Mouse (Mus musculus) thymus, postnatal 25 days (tissue): ENCODE data around the gene Pdlim5.

Experiments used
- DNase-seq: peaks from one replicate; pipeline ENCODE4 v3.0.0; 2022

Pdlim5 gene

DNA sequence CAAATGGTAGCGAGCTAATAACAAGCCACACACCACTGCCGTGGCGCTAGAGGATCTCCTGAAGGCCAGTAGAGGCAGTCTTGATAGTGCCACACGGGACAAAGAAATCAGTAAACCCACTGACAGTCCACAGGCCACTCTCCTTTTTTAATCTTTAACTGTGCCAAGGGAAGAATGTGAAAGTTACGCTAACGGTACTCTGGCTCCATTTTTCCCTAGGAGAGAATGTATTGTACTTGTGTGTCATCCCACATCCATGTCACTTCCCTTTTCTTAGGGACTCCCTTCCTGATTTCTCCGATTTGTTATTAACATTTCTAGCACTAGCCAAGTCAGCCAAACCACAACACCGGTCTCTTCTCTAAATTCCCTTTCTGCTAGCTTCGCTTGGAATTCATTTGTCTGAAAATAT lies 1.5 kb downstream of the Pdlim5 start:
- no peak for DNase-seq

DNA sequence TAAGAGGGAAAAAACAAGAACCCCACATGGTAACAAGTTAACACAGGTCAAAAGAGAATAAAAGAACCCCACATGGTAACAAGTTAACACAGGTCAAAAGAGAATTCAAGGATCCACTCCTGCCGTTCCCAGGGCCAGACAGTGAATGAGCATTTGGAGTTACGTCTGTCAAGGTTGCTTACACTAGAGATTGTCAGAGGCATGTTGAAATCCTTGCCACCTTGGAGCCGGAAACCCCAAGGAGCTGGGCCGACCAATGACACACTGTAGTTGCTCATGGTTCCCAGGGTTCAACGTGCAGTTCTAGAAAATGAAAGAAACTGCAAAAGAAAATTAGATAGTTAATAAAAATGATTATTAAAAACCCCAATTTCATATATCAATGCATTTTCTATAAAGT lies 4.0 kb downstream of the Pdlim5 start:
- DNase-seq = no peak

DNA sequence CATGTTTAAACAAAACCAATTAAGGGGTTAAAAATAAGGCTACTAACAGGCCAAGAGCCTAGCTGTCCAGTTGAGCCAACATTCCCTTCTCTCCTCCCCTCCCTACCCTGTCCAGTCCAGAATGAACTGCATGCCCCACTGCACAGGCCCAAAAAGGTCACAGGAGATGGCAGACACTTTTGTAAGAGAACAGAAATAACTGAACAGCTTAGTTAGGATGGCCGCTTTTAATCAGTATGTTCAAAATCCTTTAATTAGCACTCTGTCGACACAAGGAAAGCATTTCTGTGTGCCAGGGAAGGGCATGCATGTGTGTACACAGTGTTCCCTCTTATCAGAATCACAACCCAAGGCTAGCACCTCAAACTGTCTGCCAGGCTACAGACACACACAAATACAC lies 5.2 kb downstream of the Pdlim5 start:
- DNase-seq = no peak

GRCm38 (mm10) chr3:142388189-142388588 lies 7.3 kb downstream of the Pdlim5 start:
- DNase-seq = no peak

DNA sequence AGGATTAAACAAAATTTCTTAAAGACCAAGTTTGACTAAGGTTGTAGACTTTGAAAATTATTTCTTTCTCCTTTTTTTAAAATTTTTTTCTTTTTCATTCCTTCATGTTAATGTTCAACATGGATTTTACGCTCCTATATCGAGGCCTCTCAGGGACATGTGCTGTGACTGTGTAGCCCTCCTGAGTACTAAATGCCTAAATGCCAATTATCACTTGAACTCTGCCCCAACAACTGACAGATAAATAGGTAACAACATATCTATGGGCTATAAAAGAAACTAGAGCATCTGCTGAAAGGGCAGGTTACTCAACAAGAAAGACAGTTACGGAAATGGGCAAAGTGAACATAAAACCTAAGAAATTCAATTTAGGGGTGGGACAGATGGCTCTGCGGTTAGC lies 9.0 kb downstream of the Pdlim5 start:
- no peak for DNase-seq

GRCm38 (mm10) chr3:142385690-142386089 lies 9.8 kb downstream of the Pdlim5 start:
- no peak for DNase-seq

DNA sequence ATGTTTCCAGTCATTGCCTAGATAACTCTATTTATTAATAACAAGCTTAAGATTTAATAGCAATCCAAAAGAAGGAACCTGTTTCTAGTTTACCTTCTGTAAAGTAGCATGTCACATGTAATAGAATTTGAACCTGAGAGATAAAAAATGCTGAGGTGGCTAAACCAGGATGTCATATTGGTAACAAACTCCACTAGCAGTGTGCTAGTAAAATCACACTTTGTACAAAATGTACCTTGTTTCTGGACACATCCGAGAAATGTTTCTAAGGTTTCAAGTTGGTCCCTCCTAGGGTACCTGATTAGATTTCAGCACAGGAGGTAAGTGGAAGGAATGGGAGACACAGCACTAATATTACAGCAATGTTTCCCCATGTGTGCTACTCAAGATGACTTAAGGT lies 18.9 kb downstream of the Pdlim5 start:
- no peak for DNase-seq

GRCm38 (mm10) chr3:142375106-142375505 lies 20.4 kb downstream of the Pdlim5 start:
- DNase-seq = no peak

- DNase-seq = no peak
Observed at GRCm38 (mm10) chr3:142372465-142373147, 22.9 kb downstream of the Pdlim5 start.

GRCm38 (mm10) chr3:142368411-142368810 lies 27.1 kb downstream of the Pdlim5 start:
- DNase-seq = no peak

GRCm38 (mm10) chr3:142362092-142362491 lies 33.4 kb downstream of the Pdlim5 start:
- DNase-seq = no peak

GRCm38 (mm10) chr3:142358951-142359350 lies 36.5 kb downstream of the Pdlim5 start:
- no peak for DNase-seq

DNA sequence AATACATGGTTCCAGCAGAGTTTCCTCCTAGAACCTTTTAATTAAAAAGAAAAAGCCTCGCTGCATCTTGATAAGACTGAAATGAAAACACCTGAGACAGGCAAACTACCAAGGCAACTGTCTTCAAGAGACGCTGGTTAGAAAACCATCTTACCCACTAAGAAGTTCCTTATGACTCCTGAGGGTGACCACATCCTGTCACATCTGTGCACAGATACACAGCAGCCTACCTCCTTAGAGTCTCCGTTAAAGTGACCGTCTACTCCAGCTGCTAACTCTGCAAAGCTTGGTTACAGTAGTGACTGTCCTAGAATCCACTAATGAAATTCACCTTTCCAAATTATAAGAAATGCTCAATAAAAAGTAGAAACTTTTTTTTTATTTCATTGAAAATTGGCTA lies 38.8 kb downstream of the Pdlim5 start:
- peak; percentile 29 for DNase-seq

DNA sequence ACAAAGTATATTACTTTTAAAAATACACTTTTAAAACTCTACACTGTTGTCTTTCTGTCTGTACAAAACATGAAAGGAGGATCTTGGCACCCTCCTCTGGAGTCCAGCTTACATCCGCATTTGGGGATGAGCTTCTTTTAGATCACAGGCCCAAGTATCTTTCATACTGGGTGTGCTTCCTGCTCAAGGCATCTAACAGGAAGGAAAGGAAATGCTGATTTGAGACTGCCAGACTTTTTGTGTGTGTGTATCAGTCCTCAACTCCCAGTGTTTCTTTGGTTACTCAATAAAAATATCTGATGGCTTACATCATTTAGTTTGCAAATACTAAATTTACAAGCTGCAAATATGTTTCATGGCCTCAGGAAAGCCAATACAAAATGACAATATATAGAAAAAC lies 42.3 kb downstream of the Pdlim5 start:
- no peak for DNase-seq

DNA sequence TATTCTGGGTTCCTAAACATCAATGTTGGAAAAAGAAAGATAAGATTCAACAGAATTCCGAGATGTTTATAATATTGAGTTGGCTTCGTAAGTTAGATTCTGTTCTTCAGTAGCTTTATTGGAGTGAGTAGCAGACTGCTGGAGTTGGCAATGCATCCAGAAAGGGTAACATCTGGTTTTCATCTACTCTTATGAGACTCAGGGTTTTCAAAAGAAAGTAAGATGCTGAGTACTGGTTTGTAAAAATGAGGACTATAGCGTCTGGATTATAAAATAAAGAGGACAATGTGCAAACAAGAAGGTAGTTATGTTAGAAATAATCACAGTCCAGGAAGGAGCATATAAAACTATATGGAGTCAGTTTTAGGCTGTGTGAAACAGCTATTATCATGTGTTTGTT lies 45.0 kb downstream of the Pdlim5 start:
- DNase-seq = no peak

DNA sequence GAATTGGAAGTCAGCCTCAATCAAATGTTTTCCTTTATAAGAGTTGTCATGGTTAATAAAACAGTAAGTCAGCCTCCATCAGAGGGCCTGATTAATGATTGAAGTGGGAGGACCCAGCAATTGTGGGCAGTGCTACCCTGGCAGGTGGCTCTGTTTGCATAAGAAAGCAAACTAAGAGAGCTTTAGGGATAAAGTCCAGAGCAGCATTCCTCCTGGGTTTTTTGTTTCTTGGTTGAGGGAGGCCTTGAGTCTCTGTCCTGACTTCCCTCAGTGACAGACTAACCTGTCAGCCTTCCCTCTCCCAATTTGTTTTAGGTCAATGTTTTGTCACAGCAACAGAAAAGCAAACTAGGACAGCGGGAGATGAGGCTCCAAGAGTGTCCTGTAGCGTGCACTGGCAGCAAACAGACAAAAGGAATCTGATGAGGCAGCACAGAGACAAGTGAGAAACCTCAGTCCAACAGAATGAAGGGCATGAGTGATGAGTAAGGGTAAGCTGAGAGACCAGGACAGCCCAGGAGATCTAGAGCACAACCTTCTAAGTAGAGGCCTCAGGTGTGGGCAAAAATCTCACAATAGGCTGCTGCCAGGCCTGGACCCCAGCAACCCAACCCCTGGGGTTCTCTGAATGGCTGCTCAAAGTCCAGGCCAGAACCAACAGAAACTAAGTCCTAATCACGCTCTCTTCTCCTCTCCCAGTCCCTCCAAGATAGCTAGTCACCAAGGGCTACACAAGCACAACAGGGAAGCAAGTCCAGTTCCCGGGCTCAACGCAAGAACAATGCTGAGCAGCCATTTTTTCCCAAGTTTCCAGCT lies 46.5 kb downstream of the Pdlim5 start:
- no peak for DNase-seq

DNA sequence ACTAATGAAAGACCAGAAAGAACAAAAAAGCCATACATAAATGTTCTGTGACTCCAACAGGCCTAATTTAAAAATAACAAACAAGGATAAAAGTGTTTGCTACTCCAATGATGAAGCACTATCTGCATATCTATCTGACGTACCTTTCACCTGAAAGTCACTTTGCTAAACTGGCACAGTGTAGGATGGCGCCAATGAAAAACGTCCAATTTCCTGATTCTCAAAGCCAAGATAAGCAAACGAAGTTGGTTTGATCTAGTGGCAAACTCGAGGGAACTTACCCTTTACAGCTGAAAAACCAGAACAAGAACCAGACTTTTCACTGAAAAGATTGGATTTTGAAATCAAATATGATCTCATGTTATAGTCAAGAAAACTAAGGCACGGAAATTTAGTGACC lies 49.2 kb downstream of the Pdlim5 start:
- no peak for DNase-seq

GRCm38 (mm10) chr3:142345235-142346125 lies 50.0 kb downstream of the Pdlim5 start:
- DNase-seq = no peak

DNA sequence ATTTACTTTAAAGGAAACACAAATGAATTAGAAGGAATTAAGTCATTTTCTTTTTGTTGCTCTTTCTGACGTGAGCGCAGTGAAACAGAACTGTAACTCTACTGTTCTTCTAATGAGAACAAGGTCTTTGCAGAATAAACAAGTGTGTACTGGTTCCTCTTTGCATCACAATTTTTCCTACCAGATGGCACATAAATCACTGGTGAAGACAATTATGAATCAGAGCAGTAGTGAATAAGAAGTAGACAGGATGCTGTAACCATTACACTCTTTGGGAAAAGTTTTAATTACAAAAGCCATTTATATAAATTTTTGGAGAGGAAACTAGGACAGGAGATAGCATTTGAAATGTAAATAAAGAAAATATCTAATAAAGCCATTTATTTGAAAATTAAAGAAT lies 51.7 kb downstream of the Pdlim5 start:
- DNase-seq = no peak

- no peak for DNase-seq
Observed at GRCm38 (mm10) chr3:142340701-142341100, 54.8 kb downstream of the Pdlim5 start.

DNA sequence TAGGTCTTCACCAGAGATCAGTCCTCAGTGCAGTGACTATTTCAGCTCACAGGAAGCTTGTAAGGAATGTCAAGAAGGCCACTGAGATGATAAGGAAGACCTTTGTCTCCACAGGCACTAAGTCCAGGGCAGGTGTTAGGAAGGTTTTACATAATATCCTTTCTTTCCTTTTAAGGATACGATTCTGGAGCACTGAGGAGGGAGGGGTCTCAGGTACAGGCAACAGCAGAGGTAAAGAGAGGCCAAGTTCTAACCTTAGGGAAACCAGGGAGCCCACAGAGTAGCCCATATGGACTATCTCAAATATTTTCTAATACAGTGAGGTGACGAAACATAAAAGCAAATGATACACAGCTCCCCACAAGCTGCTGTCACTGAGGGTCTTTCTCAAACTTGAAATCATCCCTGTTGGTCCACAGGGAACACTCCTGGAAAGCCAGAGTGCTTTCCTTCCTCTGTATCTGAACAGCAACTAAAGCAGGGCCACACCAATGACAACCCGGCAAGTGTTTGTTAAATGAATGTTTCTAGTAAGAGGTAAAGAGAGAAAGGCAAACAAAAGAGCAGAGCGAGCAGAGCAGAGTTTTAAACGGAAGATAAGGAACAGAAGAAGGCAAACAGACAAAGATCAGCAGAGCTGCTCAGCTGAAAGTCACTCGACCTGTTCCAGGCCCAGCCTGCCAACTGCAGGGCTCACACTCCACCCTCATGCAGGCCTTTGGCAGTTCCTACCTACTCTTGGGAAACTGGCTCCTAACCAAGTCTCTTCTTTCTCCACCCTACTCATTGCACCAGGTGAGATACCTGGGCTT lies 55.9 kb downstream of the Pdlim5 start:
- DNase-seq = no peak

GRCm38 (mm10) chr3:142338058-142338457 lies 57.4 kb downstream of the Pdlim5 start:
- DNase-seq = no peak

- no peak for DNase-seq
Observed at GRCm38 (mm10) chr3:142334496-142334895, 61.0 kb downstream of the Pdlim5 start.
